Mouse (Mus musculus) stomach, embryonic 16.5 days (tissue): Measurements from ENCODE around the gene Pitpnm2. TPM values are rescaled to one million over a fixed set of nuclear protein-coding genes. Genes with fewer than 3 reads are reported as not detected.
"Not testable (repeated sequence)": the region's sequence is repeated elsewhere in the genome, so short reads cannot be mapped to it uniquely, and the experiment has no call there.

ENCODE experiments used
- ATAC-seq: fragments of 200-750 bp; cut with Nextera tagmentation; 2 replicates; pipeline ENCODE4 v1.8.0; 2017; ENCODE audit warnings: moderate number of reproducible peaks, moderate TSS enrichment; ENCODE audit not compliant: insufficient read depth, low FRiP score
- H3K27ac ChIP-seq: fragments of 300-500 bp; sonication (generic); 2 replicates; pipeline ENCODE4 v1.5.1; 2014; ENCODE audit warnings: low read length
- H3K27me3 ChIP-seq: fragments of 300-500 bp; sonication (generic); 2 replicates; pipeline ENCODE4 v1.6.1; 2014; ENCODE audit warnings: low read length, control low read depth, mixed read lengths; ENCODE audit not compliant: control insufficient read depth, insufficient read depth
- H3K36me3 ChIP-seq: fragments of 300-500 bp; sonication (generic); 2 replicates; pipeline ENCODE4 v1.6.1; 2014; ENCODE audit warnings: low read length; ENCODE audit not compliant: control insufficient read depth, insufficient read depth
- H3K4me1 ChIP-seq: fragments of 300-500 bp; sonication (generic); 2 replicates; pipeline ENCODE4 v1.6.1; 2014; ENCODE audit warnings: low read length, control low read depth, mixed read lengths; ENCODE audit not compliant: control insufficient read depth, insufficient read depth
- H3K4me2 ChIP-seq: fragments of 300-500 bp; sonication (generic); 2 replicates; pipeline ENCODE4 v1.6.1; 2014; ENCODE audit warnings: low read depth, low read length, mixed read lengths
- H3K4me3 ChIP-seq: fragments of 300-500 bp; sonication (generic); replicated peaks from 2 replicates; pipeline ENCODE4 v1.5.1; 2014; ENCODE audit warnings: mild to moderate bottlenecking, low read length
- H3K9ac ChIP-seq: fragments of 300-500 bp; sonication (generic); 2 replicates; pipeline ENCODE4 v1.6.1; 2014; ENCODE audit warnings: low read length
- H3K9me3 ChIP-seq: fragments of 300-500 bp; sonication (generic); replicated peaks from 2 replicates; pipeline ENCODE4 v1.6.1; 2016; ENCODE audit warnings: low read length, control low read depth; ENCODE audit not compliant: control insufficient read depth
- WGBS: fragments of 180-500 bp; shearing (Covaris S2); extraction: QIAGEN DNeasy Blood & Tissue Kit; methylation state at CpG from one replicate; pipeline ENCODE4 v1.1.7; 2014; 5-methylcytosine and 5-hydroxymethylcytosine counted together
- polyA plus RNA-seq: library from polyadenylated mRNA; unstranded; fragments of >200 nt; fragmentation: Nextera tagmentation; extraction: Ambion mirVana; gene quantifications from 2 replicates; pipeline ENCODE4 v1.2.1, GENCODE M21; 2015

Gene Pitpnm2
- 2.4 and 2.6 TPM in 2 replicates for polyA plus RNA-seq

GRCm38 (mm10) chr5:124249614-124250591, at the start of gene Pitpnm2:
Gene Pitpnm2 (minus strand): TSS chr5:124249760.
- Histone ChIP-seq H3K4me2 (peak within 1 kb of the TSS; percentile 81), H3K4me1 (peaks cover 15% of the 10 kb centered on the region), H3K9ac (peak within 1 kb of the TSS; percentile 92), H3K27ac (peak within 1 kb of the TSS; percentile 71), H3K9me3 (no peaks in the 10 kb centered on the region), H3K36me3 (no peaks in the 10 kb centered on the region), H3K27me3 (no peaks in the 10 kb centered on the region), H3K4me3 (peak within 1 kb of the TSS; percentile 70)
- ATAC-seq, result peak; percentile 88
- under 1% methylated on average over 77 of the region's 90 CpGs for WGBS

- not testable (repeated sequence) for H3K4me2 ChIP-seq, H3K4me1 ChIP-seq, H3K27me3 ChIP-seq, H3K4me3 ChIP-seq, H3K9ac ChIP-seq, H3K9me3 ChIP-seq, H3K27ac ChIP-seq, ATAC-seq, H3K36me3 ChIP-seq
- 64% methylated on average over 3 of the region's 4 CpGs for WGBS
These were observed 49.7 kb upstream of the Pitpnm2 start for GRCm38 (mm10) chr5:124299307-124299706.

GRCm38 (mm10) chr5:124296475-124296874, 46.9 kb upstream of the Pitpnm2 start:
- H3K27ac ChIP-seq, result no peak overlapping the region
- no peaks in the 10 kb centered on the region for H3K9me3 ChIP-seq
- no peak overlapping the region for H3K9ac ChIP-seq
- 95% methylated on average over 4 of the region's 4 CpGs for WGBS
- no peak for ATAC-seq
- H3K36me3 ChIP-seq, result peaks cover 7% of the 10 kb centered on the region; the same call in 1 of the 2 replicates
- H3K4me3 ChIP-seq, result no peak overlapping the region
- no peaks in the 10 kb centered on the region for H3K4me1 ChIP-seq
- no peak overlapping the region for H3K4me2 ChIP-seq
- no peaks in the 10 kb centered on the region for H3K27me3 ChIP-seq

- WGBS, result 88% methylated on average over 5 of the region's 5 CpGs
- Histone ChIP-seq H3K4me1 (no peaks in the 10 kb centered on the region), H3K4me2 (no peak overlapping the region), H3K9ac (no peak overlapping the region), H3K4me3 (no peak overlapping the region), H3K27me3 (no peaks in the 10 kb centered on the region), H3K27ac (no peak overlapping the region), H3K36me3 (peaks cover 17% of the 10 kb centered on the region), H3K9me3 (no peaks in the 10 kb centered on the region)
- no peak for ATAC-seq
These were observed 44.4 kb upstream of the Pitpnm2 start for GRCm38 (mm10) chr5:124293967-124294366.

GRCm38 (mm10) chr5:124290216-124290615, 40.7 kb upstream of the Pitpnm2 start:
- WGBS, result 86% methylated on average over 4 of the region's 4 CpGs
- Histone ChIP-seq H3K9me3 (no peaks in the 10 kb centered on the region), H3K36me3 (peaks cover 18% of the 10 kb centered on the region), H3K4me1 (no peaks in the 10 kb centered on the region), H3K4me3 (no peak overlapping the region), H3K9ac (no peak overlapping the region), H3K4me2 (no peak overlapping the region), H3K27ac (no peak overlapping the region), H3K27me3 (no peaks in the 10 kb centered on the region)
- no peak for ATAC-seq

GRCm38 (mm10) chr5:124287616-124288247, 38.2 kb upstream of the Pitpnm2 start:
- Histone ChIP-seq H3K4me1 (no peaks in the 10 kb centered on the region), H3K27ac (no peak overlapping the region), H3K4me2 (no peak overlapping the region), H3K27me3 (no peaks in the 10 kb centered on the region), H3K4me3 (no peak overlapping the region), H3K36me3 (peaks cover 18% of the 10 kb centered on the region), H3K9ac (no peak overlapping the region), H3K9me3 (no peaks in the 10 kb centered on the region)
- WGBS, result 96% methylated on average over 6 of the region's 6 CpGs
- no peak for ATAC-seq

GRCm38 (mm10) chr5:124284330-124284729, 34.8 kb upstream of the Pitpnm2 start:
- H3K4me2 ChIP-seq, result no peak overlapping the region
- H3K27ac ChIP-seq, result no peak overlapping the region
- H3K4me1 ChIP-seq, result no peaks in the 10 kb centered on the region
- peaks cover 14% of the 10 kb centered on the region for H3K36me3 ChIP-seq
- H3K27me3 ChIP-seq, result no peaks in the 10 kb centered on the region
- ATAC-seq, result no peak
- 56% methylated on average over 3 of the region's 3 CpGs for WGBS
- H3K9me3 ChIP-seq, result no peaks in the 10 kb centered on the region
- H3K9ac ChIP-seq, result no peak overlapping the region
- H3K4me3 ChIP-seq, result no peak overlapping the region

GRCm38 (mm10) chr5:124282854-124283253, 33.3 kb upstream of the Pitpnm2 start:
- 88% methylated on average over 2 of the region's 2 CpGs for WGBS
- Histone ChIP-seq H3K36me3 (peaks cover 9% of the 10 kb centered on the region; the same call in 1 of the 2 replicates), H3K9me3 (no peaks in the 10 kb centered on the region), H3K4me2 (no peak overlapping the region), H3K27me3 (no peaks in the 10 kb centered on the region), H3K4me3 (no peak overlapping the region), H3K4me1 (no peaks in the 10 kb centered on the region), H3K9ac (no peak overlapping the region), H3K27ac (no peak overlapping the region)
- no peak for ATAC-seq

GRCm38 (mm10) chr5:124270226-124270625, 20.7 kb upstream of the Pitpnm2 start:
- Histone ChIP-seq H3K4me1 (no peaks in the 10 kb centered on the region), H3K9me3 (no peaks in the 10 kb centered on the region), H3K27me3 (no peaks in the 10 kb centered on the region), H3K36me3 (peaks cover 6% of the 10 kb centered on the region; the same call in 1 of the 2 replicates), H3K4me3 (no peak overlapping the region), H3K27ac (no peak overlapping the region), H3K4me2 (no peak overlapping the region), H3K9ac (no peak overlapping the region)
- ATAC-seq, result no peak
- 93% methylated on average over 5 of the region's 5 CpGs for whole genome bisulfite sequencing
